Comparison of ENCODE assay signal across 7 mouse cellular contexts in genomic region chr6:83116373-83117164, GRCm38 (mm10). TPM values are rescaled to one million over a fixed set of nuclear protein-coding genes. Genes with fewer than 3 reads are reported as not detected.
DNase-seq lines count a peak whose midpoint lies in the region; ATAC-seq and TF ChIP-seq lines count a peak whose summit lies in the region.

No protein-coding gene starts in this region.

- H3K36me3 ChIP-seq in lung, embryonic 16.5 days (ENCODE audit: control insufficient read depth, insufficient read depth, low read length), result peaks cover 20% of the 10 kb centered on the region
- H3K36me3 ChIP-seq in forebrain, embryonic 13.5 days (ENCODE audit: poor library complexity, severe bottlenecking), result peaks cover 32% of the 10 kb centered on the region
- peaks cover 33% of the 10 kb centered on the region for H3K36me3 ChIP-seq in limb, embryonic 14.5 days (ENCODE audit: control insufficient read depth, insufficient read depth, low read length)
- peaks cover 25% of the 10 kb centered on the region for H3K36me3 ChIP-seq in stomach, embryonic 14.5 days (ENCODE audit: control insufficient read depth, insufficient read depth, low read length)

- no peaks in the 10 kb centered on the region for H3K27me3 ChIP-seq in lung, embryonic 16.5 days (ENCODE audit: control insufficient read depth, insufficient read depth, low read depth, low read length)
- H3K27me3 ChIP-seq in forebrain, embryonic 13.5 days, result no peaks in the 10 kb centered on the region
- no peaks in the 10 kb centered on the region for H3K27me3 ChIP-seq in limb, embryonic 14.5 days (ENCODE audit: control insufficient read depth, insufficient read depth, low read length)
- no peaks in the 10 kb centered on the region for H3K27me3 ChIP-seq in stomach, embryonic 14.5 days (ENCODE audit: control insufficient read depth, insufficient read depth, low read length)

- H3K27ac ChIP-seq in lung, embryonic 16.5 days (ENCODE audit: low read length), result peak overlapping the region; percentile 69
- no peak overlapping the region for H3K27ac ChIP-seq in forebrain, embryonic 13.5 days
- H3K27ac ChIP-seq in limb, embryonic 14.5 days (replicated peaks; ENCODE audit: low read depth, low read length), result 0 out of 2 replicates have a peak overlapping the region, but pooled peaks have one; percentile 73
- no peak overlapping the region for H3K27ac ChIP-seq in stomach, embryonic 14.5 days (ENCODE audit: low read length)

- no peak for DNase-seq in lung, postnatal 25 days (ENCODE audit: low spot score)
- DNase-seq in limb, embryonic 14.5 days (ENCODE audit: low spot score), result no peak
- DNase-seq in cerebellum, adult 11-12 months, result no peak
- no peak for DNase-seq in cerebellum, postnatal 14 days

- ATAC-seq in lung, embryonic 16.5 days (ENCODE audit: low read depth), result no peak
- ATAC-seq in forebrain, embryonic 13.5 days, result no peak
- no peak for ATAC-seq in limb, embryonic 14.5 days (ENCODE audit: low FRiP score, low read depth)
- no peak for ATAC-seq in stomach, embryonic 14.5 days (ENCODE audit: insufficient number of reproducible peaks, insufficient read depth, low FRiP score, low read depth)

- TF ChIP-seq POLR2A in limb, embryonic 14.5 days (IDR thresholded peaks at IDR 0.05; ENCODE audit: borderline replicate concordance, extremely low read depth, insufficient read depth, insufficient read length), result no peak

- H3K4me2 ChIP-seq in lung, embryonic 16.5 days (ENCODE audit: low read depth, low read length), result peak overlapping the region; percentile 93
- peak overlapping the region; percentile 99 for H3K4me2 ChIP-seq in forebrain, embryonic 13.5 days
- peak overlapping the region; percentile 94 for H3K4me2 ChIP-seq in limb, embryonic 14.5 days (replicated peaks; ENCODE audit: low read depth, low read length, severe bottlenecking)
- peak overlapping the region; percentile 94 for H3K4me2 ChIP-seq in stomach, embryonic 14.5 days (replicated peaks; ENCODE audit: low read depth, low read length)

- peaks cover 27% of the 10 kb centered on the region for H3K4me1 ChIP-seq in lung, embryonic 16.5 days (replicated peaks; ENCODE audit: control insufficient read depth, insufficient read depth, low read length)
- H3K4me1 ChIP-seq in forebrain, embryonic 13.5 days, result peaks cover 56% of the 10 kb centered on the region
- peaks cover 17% of the 10 kb centered on the region for H3K4me1 ChIP-seq in limb, embryonic 14.5 days (ENCODE audit: control insufficient read depth, insufficient read depth, low read length)
- peaks cover 25% of the 10 kb centered on the region for H3K4me1 ChIP-seq in stomach, embryonic 14.5 days (ENCODE audit: control insufficient read depth, insufficient read depth, low read length)

- peak overlapping the region; percentile 71 for H3K4me3 ChIP-seq in lung, embryonic 16.5 days (ENCODE audit: low read length)
- H3K4me3 ChIP-seq in forebrain, embryonic 13.5 days, result peak overlapping the region; percentile 89
- peak overlapping the region; percentile 84 for H3K4me3 ChIP-seq in limb, embryonic 14.5 days (replicated peaks; ENCODE audit: low read length)
- H3K4me3 ChIP-seq in stomach, embryonic 14.5 days (ENCODE audit: low read depth, low read length), result peak overlapping the region; percentile 65

- H3K9ac ChIP-seq in lung, embryonic 16.5 days (ENCODE audit: low read length), result peak overlapping the region; percentile 90
- peak overlapping the region; percentile 95 for H3K9ac ChIP-seq in forebrain, embryonic 13.5 days
- H3K9ac ChIP-seq in limb, embryonic 14.5 days (ENCODE audit: low read depth, low read length, severe bottlenecking), result peak overlapping the region; percentile 84
- peak overlapping the region; percentile 71; the same call in 1 of the 2 replicates for H3K9ac ChIP-seq in stomach, embryonic 14.5 days (replicated peaks; ENCODE audit: low read depth, low read length)

- H3K9me3 ChIP-seq in lung, embryonic 16.5 days (ENCODE audit: control insufficient read depth, low read length), result no peaks in the 10 kb centered on the region
- no peaks in the 10 kb centered on the region for H3K9me3 ChIP-seq in forebrain, embryonic 13.5 days (replicated peaks)
- H3K9me3 ChIP-seq in limb, embryonic 14.5 days (ENCODE audit: control insufficient read depth, low read length), result no peaks in the 10 kb centered on the region
- H3K9me3 ChIP-seq in stomach, embryonic 14.5 days (ENCODE audit: control insufficient read depth, low read depth, low read length), result no peaks in the 10 kb centered on the region

- WGBS in lung, embryonic 16.5 days, result 59% methylated on average over 11 of the region's 11 CpGs
- 77% methylated on average over 11 of the region's 11 CpGs for WGBS in forebrain, embryonic 13.5 days
- WGBS in limb, embryonic 14.5 days, result 79% methylated on average over 11 of the region's 11 CpGs
- WGBS in stomach, embryonic 14.5 days, result 71% methylated on average over 11 of the region's 11 CpGs

RNA-seq across cellular contexts. Expression of gene Mogs, which starts 1.3 kb away (rescaled TPM):
- 9.0 and 13.7 TPM in 2 replicates for polyA plus RNA-seq in lung, embryonic 16.5 days (2015; fragmentation: Nextera tagmentation; extraction: Ambion mirVana)
- 13.5 and 19.2 TPM in 2 replicates for polyA plus RNA-seq in forebrain, embryonic 13.5 days (2015; fragmentation: Nextera tagmentation; extraction: Ambion mirVana)
- polyA plus RNA-seq in limb, embryonic 14.5 days (2012; rRNA removed), result 95.2 and 116 TPM in 2 replicates
- 47.1 and 50.9 TPM in 2 replicates for polyA plus RNA-seq in limb, embryonic 14.5 days (2014; fragmentation: Nextera tagmentation; extraction: Ambion mirVana)
- 24.4 and 31.2 TPM in 2 replicates for polyA plus RNA-seq in stomach, embryonic 14.5 days (2014; fragmentation: Nextera tagmentation; extraction: Ambion mirVana)

RNA-seq across cellular contexts. Expression of gene Wbp1, which starts 4.8 kb away (rescaled TPM):
- polyA plus RNA-seq in lung, embryonic 16.5 days (2015; fragmentation: Nextera tagmentation; extraction: Ambion mirVana), result 109 and 111 TPM in 2 replicates
- polyA plus RNA-seq in forebrain, embryonic 13.5 days (2015; fragmentation: Nextera tagmentation; extraction: Ambion mirVana), result 239 and 249 TPM in 2 replicates
- polyA plus RNA-seq in limb, embryonic 14.5 days (2012; rRNA removed), result 191 and 267 TPM in 2 replicates
- polyA plus RNA-seq in limb, embryonic 14.5 days (2014; fragmentation: Nextera tagmentation; extraction: Ambion mirVana), result 83.0 and 104 TPM in 2 replicates
- 91.3 and 99.6 TPM in 2 replicates for polyA plus RNA-seq in stomach, embryonic 14.5 days (2014; fragmentation: Nextera tagmentation; extraction: Ambion mirVana)

RNA-seq across cellular contexts. Expression of gene Mrpl53, which starts 7.7 kb away (rescaled TPM):
- polyA plus RNA-seq in lung, embryonic 16.5 days (2015; fragmentation: Nextera tagmentation; extraction: Ambion mirVana), result 137 and 138 TPM in 2 replicates
- polyA plus RNA-seq in forebrain, embryonic 13.5 days (2015; fragmentation: Nextera tagmentation; extraction: Ambion mirVana), result 141 and 151 TPM in 2 replicates
- 101 and 112 TPM in 2 replicates for polyA plus RNA-seq in limb, embryonic 14.5 days (2012; rRNA removed)
- 124 and 125 TPM in 2 replicates for polyA plus RNA-seq in limb, embryonic 14.5 days (2014; fragmentation: Nextera tagmentation; extraction: Ambion mirVana)
- polyA plus RNA-seq in stomach, embryonic 14.5 days (2014; fragmentation: Nextera tagmentation; extraction: Ambion mirVana), result 114 and 129 TPM in 2 replicates

RNA-seq across cellular contexts. Expression of gene Ino80b, which starts 8.7 kb away (rescaled TPM):
- 13.7 and 14.5 TPM in 2 replicates for polyA plus RNA-seq in lung, embryonic 16.5 days (2015; fragmentation: Nextera tagmentation; extraction: Ambion mirVana)
- polyA plus RNA-seq in forebrain, embryonic 13.5 days (2015; fragmentation: Nextera tagmentation; extraction: Ambion mirVana), result 13.2 and 13.3 TPM in 2 replicates
- 35.9 and 36.8 TPM in 2 replicates for polyA plus RNA-seq in limb, embryonic 14.5 days (2012; rRNA removed)
- 14.7 and 14.9 TPM in 2 replicates for polyA plus RNA-seq in limb, embryonic 14.5 days (2014; fragmentation: Nextera tagmentation; extraction: Ambion mirVana)
- 13.6 and 16.5 TPM in 2 replicates for polyA plus RNA-seq in stomach, embryonic 14.5 days (2014; fragmentation: Nextera tagmentation; extraction: Ambion mirVana)

RNA-seq across cellular contexts. Expression of gene Gm42688, which starts 15.2 kb away (rescaled TPM):
- 2.2 and 2.9 TPM in 2 replicates for polyA plus RNA-seq in lung, embryonic 16.5 days (2015; fragmentation: Nextera tagmentation; extraction: Ambion mirVana)
- 2.3 and 2.6 TPM in 2 replicates for polyA plus RNA-seq in forebrain, embryonic 13.5 days (2015; fragmentation: Nextera tagmentation; extraction: Ambion mirVana)
- polyA plus RNA-seq in limb, embryonic 14.5 days (2012; rRNA removed), result 7.0 and 7.7 TPM in 2 replicates
- polyA plus RNA-seq in limb, embryonic 14.5 days (2014; fragmentation: Nextera tagmentation; extraction: Ambion mirVana), result 2.5 and 4.5 TPM in 2 replicates
- polyA plus RNA-seq in stomach, embryonic 14.5 days (2014; fragmentation: Nextera tagmentation; extraction: Ambion mirVana), result 1.7 and 2.0 TPM in 2 replicates

Comparison
In these comparisons a context has a peak if more than half of its experiments do, and no peak if none do; other contexts are left out.
1. H3K27ac ChIP-seq: peak in lung, embryonic 16.5 days (single experiment) and limb, embryonic 14.5 days (single experiment); none in forebrain, embryonic 13.5 days (single experiment) and stomach, embryonic 14.5 days (single experiment).
2. Peak in every context shown above with its lines, with median percentiles within 50 percentile points of each other: H3K4me2 ChIP-seq, H3K4me3 ChIP-seq and H3K9ac ChIP-seq.